Mouse (Mus musculus) left cerebral cortex, adult 2 months (tissue): Measurements from ENCODE around the gene Edn2. TPM values are rescaled to one million over a fixed set of nuclear protein-coding genes. Genes with fewer than 3 reads are reported as not detected.

Experiments used
- DNase-seq, 2 experiments: peaks; one replicate each; pipeline ENCODE4 v3.0.0; 2021 to 2022; ENCODE audit warnings: low spot score in 2 of 2, mixed read lengths in 1 of 2; ENCODE audit errors: extremely low spot score in 1 of 2
- H3K27ac ChIP-seq: fragments of 200-600 bp; 2 replicates; pipeline ENCODE4 v1.8.1; 2022
- H3K4me3 ChIP-seq: fragments of 200-600 bp; 2 replicates; pipeline ENCODE4 v1.8.1; 2022
- CTCF ChIP-seq: fragments of 200-600 bp; IDR thresholded peaks from 2 replicates; pipeline ENCODE4 v1.8.1; 2022; ENCODE audit warnings: antibody characterized with exemption, mild to moderate bottlenecking, moderate library complexity
- intact Hi-C: fragments of 180-260 bp; cut with DNase I; formaldehyde crosslinking; loops from one replicate; pipeline ENCODE4 v1.15.1; 2025
- total RNA-seq, 2 experiments: library from RNA; stranded (reverse); gene quantifications; 2 replicates each; pipeline ENCODE4 v1.2.3; 2021

Gene Edn2
- total RNA-seq, 2 experiments from 2014 or later: not detected

DNA sequence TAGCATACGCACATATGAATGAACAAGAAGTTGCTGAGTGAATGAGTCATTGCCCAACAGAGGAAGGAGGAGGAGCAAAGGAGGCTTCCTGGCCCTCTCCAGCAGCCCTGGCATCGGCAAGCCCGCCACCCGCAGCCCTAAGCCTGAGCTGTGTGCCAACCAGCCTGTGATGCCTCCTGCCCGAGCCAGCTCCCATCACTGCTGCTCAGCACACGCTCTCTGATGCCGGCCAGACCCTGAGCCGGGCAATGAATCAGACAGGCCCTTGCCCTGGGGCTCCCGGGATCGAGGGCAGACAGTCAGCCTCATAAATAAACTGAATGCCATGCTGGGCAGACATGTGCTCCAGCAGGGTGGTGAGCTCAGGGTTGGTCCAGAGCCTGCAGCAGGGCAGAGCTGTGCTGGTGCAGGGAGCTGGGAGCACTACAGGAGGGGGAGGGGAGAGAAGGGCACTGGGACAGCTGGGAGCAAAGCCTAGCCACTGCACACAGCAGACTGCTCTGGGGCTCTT, 27.7 kb downstream of the Edn2 start:
- H3K4me3 ChIP-seq: no peak overlapping the region
- TF ChIP-seq CTCF: no peak
- intact Hi-C loops: loop anchor here (2.0 kb wide), 1 partner anchor 64 kb away; no protein-coding TSS in a partner anchor
- H3K27ac ChIP-seq: no peak overlapping the region
- peak; percentile 64 to 76 for DNase-seq

DNA sequence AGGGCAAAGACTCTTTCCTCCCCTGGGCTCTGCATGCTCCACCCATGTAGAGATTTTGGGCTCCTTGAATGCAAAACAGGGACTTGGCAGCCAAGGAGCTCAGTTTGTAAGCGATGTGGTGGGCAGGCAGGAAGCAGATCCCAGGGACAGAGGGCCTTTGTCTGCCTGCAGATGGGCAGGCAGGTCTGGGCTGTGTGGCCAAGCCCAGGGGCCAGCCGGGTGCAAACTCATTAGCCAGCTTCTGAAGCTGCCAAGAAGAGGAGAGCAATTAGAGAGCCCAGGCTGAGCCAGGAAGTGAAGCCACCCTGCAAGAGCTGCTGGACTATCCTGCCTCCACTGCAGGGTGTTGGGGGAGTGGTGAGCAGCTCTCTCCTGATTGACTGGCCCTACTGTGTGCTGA, 28.9 kb downstream of the Edn2 start:
- intact Hi-C loops: loop anchor here (2.0 kb wide), 1 partner anchor 63 kb away; no protein-coding TSS in a partner anchor
- TF ChIP-seq CTCF: no peak

DNA sequence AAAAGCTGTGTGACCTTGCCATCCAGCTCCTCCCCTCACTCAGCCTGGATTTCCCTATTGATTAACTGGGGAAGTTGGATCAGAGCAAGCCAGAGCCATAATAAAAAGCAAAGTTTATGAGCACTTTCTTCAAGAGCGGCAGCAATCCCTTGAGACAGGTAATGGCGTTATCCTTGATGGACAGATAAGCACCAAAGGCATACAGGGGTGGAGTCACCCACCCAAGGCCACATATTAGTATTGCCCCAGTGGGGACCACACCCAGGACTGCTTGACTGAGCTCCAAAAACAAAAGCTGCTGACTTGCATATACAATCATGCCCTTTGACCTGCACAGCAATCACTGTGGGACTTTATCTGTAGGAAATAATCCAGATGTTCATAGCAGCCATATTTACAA, 31.0 kb downstream of the Edn2 start:
- TF ChIP-seq CTCF: no peak
- intact Hi-C loops: no loop called here
- Histone ChIP-seq H3K27ac (no peak overlapping the region), H3K4me3 (no peak overlapping the region)
- no peak for DNase-seq

More for the DNA sequence above, 28.9 kb downstream of the Edn2 start:
- peak; percentile 21 to 57 for DNase-seq
- H3K27ac ChIP-seq: no peak overlapping the region
- H3K4me3 ChIP-seq: no peak overlapping the region

DNA sequence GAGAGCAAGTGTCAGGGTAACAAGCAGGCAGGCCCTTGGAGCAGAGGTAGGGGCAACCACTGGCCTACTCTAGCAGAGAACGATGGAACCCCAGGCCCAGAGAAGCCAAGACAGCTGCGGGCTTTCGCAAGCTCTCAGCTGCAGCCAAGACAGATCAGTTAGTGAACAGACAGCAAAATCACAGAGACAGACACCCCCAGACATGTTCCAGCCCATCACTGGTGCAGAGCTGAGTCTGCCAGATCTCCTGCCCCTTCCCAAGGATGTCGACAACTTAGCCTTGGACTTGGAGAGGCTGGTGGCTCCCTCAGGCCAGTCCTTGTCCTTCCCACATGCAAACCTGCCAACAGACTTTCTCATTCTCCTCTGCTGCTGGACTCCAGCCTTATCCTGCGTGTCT, 33.0 kb downstream of the Edn2 start:
- Histone ChIP-seq H3K27ac (no peak overlapping the region), H3K4me3 (no peak overlapping the region)
- DNase-seq: no peak
- intact Hi-C loops: no loop called here
- no peak for TF ChIP-seq CTCF

DNA sequence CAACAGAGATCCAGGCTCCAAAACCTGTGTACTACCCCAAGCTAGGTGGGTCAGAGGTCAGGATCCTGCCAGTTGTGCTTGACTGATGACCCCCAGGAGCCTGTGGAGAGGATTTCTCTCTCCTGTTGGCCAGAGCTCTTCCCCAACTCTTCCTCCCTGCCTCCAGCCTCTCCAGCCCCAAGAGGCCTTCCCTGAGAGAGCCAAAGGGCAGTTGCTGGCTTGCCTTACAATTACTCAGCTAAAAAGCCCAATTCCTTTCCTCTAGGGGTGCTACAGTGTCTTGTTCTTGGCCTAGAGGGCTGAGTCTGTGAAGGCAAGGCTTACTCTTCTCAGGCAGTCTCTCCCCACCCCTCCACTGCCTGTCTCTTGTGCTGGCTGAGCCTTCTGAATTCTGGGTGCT, 34.0 kb downstream of the Edn2 start:
- no peak overlapping the region for H3K27ac ChIP-seq
- DNase-seq: no peak
- no peak; the same call in 1 of the 2 replicates for TF ChIP-seq CTCF
- no peak overlapping the region for H3K4me3 ChIP-seq
- intact Hi-C loops: no loop called here

DNA sequence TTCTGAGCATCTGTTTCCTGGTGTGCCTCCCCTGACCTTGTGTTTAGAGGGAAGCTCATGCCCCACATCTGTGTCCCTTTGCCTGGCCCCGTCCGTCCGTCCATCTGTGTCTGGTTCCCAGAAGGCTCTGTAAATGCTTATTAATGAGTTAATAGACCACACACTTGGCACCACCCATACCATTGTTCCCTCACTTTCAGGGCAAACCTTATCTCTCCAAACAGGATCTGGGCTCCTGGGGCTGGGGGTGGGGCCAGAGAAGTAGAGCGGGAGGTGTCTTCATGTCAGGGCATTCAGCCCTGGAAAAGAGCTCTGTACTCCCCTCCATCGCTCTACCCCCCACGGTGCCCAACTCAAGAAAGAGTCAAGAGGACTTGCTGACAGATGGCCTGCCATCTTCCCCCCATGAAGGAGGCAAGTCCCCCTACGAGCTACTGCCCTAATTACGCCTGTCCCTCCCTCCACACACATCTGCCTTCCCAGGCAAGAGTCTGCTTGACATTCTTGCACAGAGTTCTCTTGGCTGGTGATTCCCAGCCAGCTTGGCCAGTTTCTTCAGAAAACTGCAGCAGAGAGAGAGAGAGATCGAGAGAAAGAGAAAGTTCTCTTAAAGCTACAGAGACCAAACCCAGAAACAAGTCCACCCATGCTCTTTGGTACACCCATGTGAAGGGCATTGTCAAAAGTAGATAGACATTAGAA, 38.3 kb downstream of the Edn2 start:
- no peak for TF ChIP-seq CTCF
- H3K4me3 ChIP-seq: no peak overlapping the region
- intact Hi-C loops: no loop called here
- H3K27ac ChIP-seq: no peak overlapping the region
- no peak for DNase-seq

DNA sequence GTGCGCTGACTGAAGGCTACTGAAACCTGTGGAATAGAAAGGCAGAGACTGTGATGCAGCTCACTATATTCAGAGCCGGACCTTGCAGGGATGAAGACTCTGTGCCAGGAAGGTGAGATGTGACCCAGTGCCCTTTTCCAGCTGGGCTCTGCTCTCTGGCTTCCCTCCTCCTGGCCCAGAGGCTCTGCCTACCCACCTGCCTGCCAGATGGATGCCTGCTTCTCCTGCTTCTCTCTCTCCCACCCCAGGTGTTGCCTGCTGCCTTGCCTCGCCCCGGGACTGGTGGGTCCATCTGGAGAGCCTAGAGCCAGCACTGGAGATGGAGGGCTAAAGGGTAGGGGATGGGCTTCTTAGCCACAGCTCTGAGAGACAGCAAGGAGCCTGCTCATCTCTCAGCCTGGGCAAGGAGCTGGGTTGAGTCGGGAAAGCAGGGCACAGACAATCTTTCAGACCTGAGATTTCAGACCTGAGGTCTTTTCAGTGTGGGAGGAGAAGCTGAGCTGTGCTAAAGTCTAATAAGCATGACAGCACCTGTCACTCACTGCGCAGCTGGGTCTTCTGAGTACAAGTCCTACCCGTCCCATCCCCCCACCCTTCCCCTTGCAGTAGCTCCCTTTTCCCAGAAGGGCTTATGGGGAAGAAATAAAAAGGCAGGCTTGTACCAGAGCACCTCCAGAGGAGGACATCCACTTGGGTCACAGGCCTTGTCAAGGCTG, 39.7 kb downstream of the Edn2 start:
- H3K4me3 ChIP-seq: no peak overlapping the region

DNA sequence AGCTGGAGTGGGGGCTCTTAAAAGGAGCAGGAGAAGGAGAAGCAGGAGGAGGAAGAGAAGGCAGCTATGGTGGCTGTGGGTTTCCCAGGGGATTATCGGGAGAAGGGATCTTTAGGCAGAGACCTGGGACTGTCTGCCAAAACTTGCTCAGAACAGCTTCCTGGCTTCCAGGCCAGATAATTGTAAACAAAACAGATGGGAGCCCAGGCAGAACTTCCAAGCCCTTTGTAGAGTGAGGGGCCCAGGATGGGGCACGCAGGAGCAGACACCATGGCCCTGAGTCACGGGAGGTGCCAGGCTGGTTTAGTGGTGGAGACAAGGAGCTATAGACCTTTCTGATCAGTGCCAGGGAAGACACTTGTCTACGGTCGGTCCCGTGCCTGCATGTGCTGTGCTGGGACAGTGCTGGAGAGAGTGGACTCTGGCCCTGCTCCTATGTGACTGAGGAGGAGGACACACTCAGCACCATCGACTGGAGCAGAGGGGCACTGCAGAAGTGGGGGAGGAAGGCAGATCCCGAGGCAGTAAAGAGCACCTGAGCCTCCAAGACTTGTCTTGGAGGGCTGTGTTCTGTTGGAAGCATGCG, 43.4 kb downstream of the Edn2 start:
- no peak overlapping the region for H3K4me3 ChIP-seq
- TF ChIP-seq CTCF: no peak
- H3K27ac ChIP-seq: no peak overlapping the region
- intact Hi-C loops: no loop called here
- DNase-seq: no peak

More for the DNA sequence above, 39.7 kb downstream of the Edn2 start:
- no peak for TF ChIP-seq CTCF
- intact Hi-C loops: no loop called here
- no peak overlapping the region for H3K27ac ChIP-seq
- no peak for DNase-seq

DNA sequence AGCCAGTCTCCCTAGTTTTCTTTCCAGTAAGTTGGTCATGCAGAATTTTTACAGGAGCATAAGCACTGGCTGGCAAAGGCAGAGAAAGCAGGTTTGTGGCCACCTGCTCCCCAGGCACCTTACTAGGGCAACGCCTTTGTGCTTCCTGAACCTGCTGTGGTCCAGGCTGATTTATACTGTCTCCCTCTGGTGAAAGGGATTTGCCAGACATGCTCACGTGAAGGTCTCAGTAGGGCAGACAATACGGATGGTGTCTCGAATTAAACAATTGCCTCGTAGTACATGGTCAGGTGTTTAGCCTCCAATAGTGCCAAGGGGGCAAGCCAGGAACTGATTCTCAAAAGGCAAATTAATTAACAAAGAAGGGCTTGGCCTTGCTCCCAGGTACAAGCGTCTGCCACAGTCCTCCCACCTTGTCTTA, 45.5 kb downstream of the Edn2 start:
- DNase-seq: no peak
- no peak overlapping the region for H3K4me3 ChIP-seq
- no peak for TF ChIP-seq CTCF
- intact Hi-C loops: no loop called here
- no peak overlapping the region for H3K27ac ChIP-seq

DNA sequence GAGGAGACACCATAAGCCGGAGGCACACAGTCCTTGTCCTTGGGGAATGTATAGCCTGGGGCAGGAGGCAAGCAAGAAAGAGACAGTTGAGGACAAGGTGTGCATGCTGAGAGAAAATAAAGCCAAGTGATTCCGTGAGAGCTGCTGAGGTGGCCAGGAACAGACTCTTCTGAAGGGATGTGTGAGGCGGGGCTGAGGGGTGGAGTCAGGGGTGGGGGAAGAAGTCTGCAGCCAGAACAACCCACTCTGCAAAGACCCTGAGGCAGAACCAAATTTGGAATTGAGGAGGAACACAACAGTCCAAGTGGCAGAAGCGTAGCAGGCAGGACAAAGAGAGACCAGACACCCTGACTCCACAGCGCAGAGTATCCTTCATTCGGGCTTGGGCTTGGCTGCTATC, 51.1 kb downstream of the Edn2 start:
- H3K27ac ChIP-seq: no peak overlapping the region
- intact Hi-C loops: no loop called here
- no peak for TF ChIP-seq CTCF
- no peak for DNase-seq
- H3K4me3 ChIP-seq: no peak overlapping the region

DNA sequence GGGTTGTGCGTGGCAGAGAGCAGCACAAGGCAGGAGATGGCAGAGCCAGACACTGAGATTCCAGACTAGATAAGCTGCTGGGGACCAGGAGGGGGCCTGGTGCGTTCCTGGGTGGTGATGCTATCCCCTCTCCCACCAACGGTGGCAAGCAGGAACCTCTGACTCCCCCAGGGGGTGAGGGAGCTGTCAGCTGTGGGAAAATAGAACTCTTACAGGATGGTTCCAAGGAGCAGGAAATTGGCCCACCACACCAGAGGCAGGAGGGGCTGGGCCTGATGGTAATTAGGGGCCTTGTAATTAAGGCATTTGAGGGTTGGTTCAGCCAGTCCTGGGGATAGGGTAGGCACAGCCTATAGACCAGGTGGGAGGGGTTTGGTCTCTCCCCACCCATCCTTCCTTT, 51.8 kb downstream of the Edn2 start:
- DNase-seq: no peak
- no peak for TF ChIP-seq CTCF
- intact Hi-C loops: no loop called here
- H3K27ac ChIP-seq: no peak overlapping the region
- H3K4me3 ChIP-seq: no peak overlapping the region

DNA sequence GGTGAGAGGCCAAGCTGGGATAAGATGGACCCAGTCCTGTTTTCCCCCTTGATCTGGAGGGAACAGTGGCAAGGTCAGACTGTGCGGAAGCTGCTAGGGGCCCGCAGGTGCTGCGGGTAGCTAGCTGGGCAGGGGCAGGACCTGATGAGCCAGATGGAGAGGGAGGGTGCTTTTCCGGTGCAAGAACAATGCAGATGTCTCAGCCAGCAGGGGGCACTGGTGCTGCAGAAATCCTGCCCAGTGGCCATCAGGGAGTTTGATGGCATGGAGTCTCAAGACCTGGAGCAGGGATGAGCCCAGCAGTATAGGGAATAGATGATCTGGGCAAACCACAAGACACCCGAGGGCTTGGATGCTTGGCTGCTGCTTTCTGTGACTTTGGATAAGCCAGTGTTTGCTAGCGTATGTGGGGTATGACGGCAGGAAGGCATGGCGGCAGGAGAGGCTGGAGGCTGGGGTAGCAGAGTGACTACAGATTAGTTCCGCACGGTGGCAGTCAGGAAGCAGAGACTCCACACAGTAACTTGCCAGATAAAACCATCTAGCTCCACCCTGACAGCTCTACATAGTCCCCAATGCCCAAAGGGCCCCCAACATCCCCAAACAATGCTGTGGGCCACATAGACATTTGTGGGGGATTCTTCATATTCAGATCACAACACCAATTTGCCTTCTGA, 55.0 kb downstream of the Edn2 start:
- DNase-seq: peak; percentile 54 to 72
- intact Hi-C loops: no loop called here
- peak; percentile 72 for TF ChIP-seq CTCF
- no peak overlapping the region for H3K27ac ChIP-seq
- H3K4me3 ChIP-seq: no peak overlapping the region
